Mouse (Mus musculus) macrophage (primary cell): ENCODE data around the gene Agrn. TPM values are rescaled to one million over a fixed set of nuclear protein-coding genes. Genes with fewer than 3 reads are reported as not detected.

Experiments used
- H3K27ac ChIP-seq: fragments of 350-480 bp; formaldehyde crosslinking; 2 replicates; pipeline ENCODE4 v1.9.0; 2021
- H3K36me3 ChIP-seq: fragments of 350-480 bp; formaldehyde crosslinking; 2 replicates; pipeline ENCODE4 v1.9.0; 2021; ENCODE audit errors: inconsistent target
- H3K4me3 ChIP-seq: fragments of 350-480 bp; formaldehyde crosslinking; 2 replicates; pipeline ENCODE4 v1.9.0; 2021; ENCODE audit errors: inconsistent target
- H3K79me2 ChIP-seq: fragments of 350-480 bp; formaldehyde crosslinking; 2 replicates; pipeline ENCODE4 v1.9.0; 2021; ENCODE audit errors: inconsistent target
- WGBS: methylation state at CpG from one replicate; pipeline ENCODE4 v1.1.7; 2026; ENCODE audit warnings: inconsistent platforms; ENCODE audit not compliant: missing documents; 5-methylcytosine and 5-hydroxymethylcytosine counted together
- polyA plus RNA-seq: library from polyadenylated mRNA; stranded (reverse); fragments of 250-400 nt; gene quantifications from 3 replicates; pipeline ENCODE4 v1.2.4, GENCODE M21; 2018; ENCODE audit warnings: inconsistent platforms
- total RNA-seq, 78 experiments: library from RNA; depleted of rRNA; stranded (reverse); fragments of 250-400 nt; gene quantifications; 1 replicate in 9 of 78; 2 replicates in 24 of 78; 3 replicates in 43 of 78; 4 replicates in 2 of 78; pipeline ENCODE4 v1.2.4; 2018; ENCODE audit warnings: inconsistent platforms in 56 of 78

Agrn gene
- 100 to 1,000 TPM in 11 of 26 experiments, 10 to 100 TPM in 15; 28.4 to 276 (median 92.7) TPM for total RNA-seq (2018; cell fraction: chromatin; rRNA removed)
- total RNA-seq (2018; cell fraction: cytosol; rRNA removed), result 10 to 100 TPM in 4 of 26 experiments, 1 to 10 TPM in 22; 2.9 to 13.0 (median 6.4) TPM
- 100 to 1,000 TPM in 1 of 26 experiments, 10 to 100 TPM in 25; 18.9 to 144 (median 48.3) TPM for total RNA-seq (2018; cell fraction: nucleus; rRNA removed)
- polyA plus RNA-seq, result 3.3 to 10.5 TPM (median 7.2 TPM) in 3 replicates

GRCm38 (mm10) chr4:156197131-156197828 lies at the start of gene Agrn:
Gene Agrn (minus strand): TSS chr4:156197488.
- H3K36me3 ChIP-seq, result 0 out of 2 replicates have a peak, but pooled peaks cover 6% of the 10 kb centered on the region
- H3K79me2 ChIP-seq, result peaks cover 28% of the 10 kb centered on the region
- 2% methylated on average over 59 of the region's 88 CpGs for WGBS
- H3K4me3 ChIP-seq, result peak within 1 kb of the TSS; percentile 12; the same call in 1 of the 2 replicates
- H3K27ac ChIP-seq, result no peak within 1 kb of the TSS

- Histone ChIP-seq H3K36me3 (peaks cover 54% of the 10 kb centered on the region), H3K27ac (no peak overlapping the region), H3K4me3 (peak overlapping the region; percentile 27; the same call in 1 of the 2 replicates), H3K79me2 (peaks cover 35% of the 10 kb centered on the region; the same call in 1 of the 2 replicates)
- WGBS, result 65% methylated on average over 33 of the region's 60 CpGs
Measured at GRCm38 (mm10) chr4:156236651-156237447, 39.6 kb upstream of the Agrn start.

GRCm38 (mm10) chr4:156235808-156236533 lies 38.7 kb upstream of the Agrn start, which contains the start of gene Noc2l:
Gene Noc2l (plus strand): TSS chr4:156236010.
- Histone ChIP-seq H3K79me2 (peaks cover 35% of the 10 kb centered on the region; the same call in 1 of the 2 replicates), H3K27ac (peak within 1 kb of the TSS; percentile 45), H3K36me3 (peaks cover 54% of the 10 kb centered on the region), H3K4me3 (peak within 1 kb of the TSS; percentile 46)
- WGBS, result 1% methylated on average over 82 of the region's 90 CpGs

DNA sequence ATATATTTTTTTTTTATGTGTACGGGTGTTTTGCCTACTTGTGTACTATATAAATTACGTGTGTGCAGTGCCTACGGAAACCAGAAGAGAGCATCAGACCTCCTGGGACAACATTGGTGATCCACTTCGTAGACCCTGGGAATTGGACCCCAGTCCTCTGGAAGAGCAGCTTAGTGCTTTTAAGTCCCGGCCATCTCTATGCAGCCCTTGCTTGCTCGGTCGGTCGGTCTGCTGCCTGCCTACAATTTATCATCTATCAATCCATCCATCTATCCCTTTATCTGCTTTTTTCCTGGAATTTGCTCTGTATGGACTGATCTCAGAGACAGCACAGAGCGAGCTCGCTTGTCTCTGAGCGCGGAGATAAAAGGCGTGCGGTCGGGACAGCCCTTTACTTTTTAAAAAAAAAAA lies 38.1 kb upstream of the Agrn start:
- peak overlapping the region; percentile 46 for H3K4me3 ChIP-seq
- WGBS, result 0% methylated on average over 15 of the region's 15 CpGs
- H3K79me2 ChIP-seq, result peaks cover 34% of the 10 kb centered on the region; the same call in 1 of the 2 replicates
- peak overlapping the region; percentile 45 for H3K27ac ChIP-seq
- peaks cover 53% of the 10 kb centered on the region for H3K36me3 ChIP-seq

GRCm38 (mm10) chr4:156234701-156235213 lies 37.5 kb upstream of the Agrn start, which contains the start of gene Plekhn1:
Gene Plekhn1 (minus strand): TSS chr4:156234857.
- Histone ChIP-seq H3K27ac (peak within 1 kb of the TSS; percentile 45), H3K4me3 (peak within 1 kb of the TSS; percentile 51), H3K79me2 (peaks cover 28% of the 10 kb centered on the region; the same call in 1 of the 2 replicates), H3K36me3 (peaks cover 51% of the 10 kb centered on the region)
- under 1% methylated on average over 36 of the region's 48 CpGs for WGBS

DNA sequence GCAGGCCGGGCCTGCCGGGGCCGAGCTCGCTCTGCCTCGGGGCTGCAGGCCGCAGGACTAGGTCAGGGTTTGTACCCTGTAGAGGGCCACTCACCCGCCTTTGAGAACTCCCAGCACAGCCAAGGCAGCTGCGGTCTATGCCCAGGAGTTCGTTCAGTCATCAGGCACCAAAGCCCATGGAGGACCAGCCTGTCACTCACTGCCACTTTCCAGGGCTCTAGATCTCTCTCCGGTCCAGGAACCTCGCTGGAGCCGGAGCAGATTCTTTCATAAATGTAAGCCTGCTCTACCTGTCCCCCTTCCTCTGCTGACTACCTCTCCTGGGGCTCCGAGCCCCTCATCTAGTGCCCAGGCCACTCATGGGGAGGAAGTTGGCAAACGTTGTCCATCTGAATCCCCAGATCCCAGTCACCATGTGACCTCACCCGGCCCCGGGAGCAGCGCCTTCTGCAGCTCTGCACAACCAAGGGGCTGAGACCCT lies 36.8 kb upstream of the Agrn start:
- Histone ChIP-seq H3K27ac (peak overlapping the region; percentile 27; the same call in 1 of the 2 replicates), H3K4me3 (peak overlapping the region; percentile 51), H3K79me2 (peaks cover 21% of the 10 kb centered on the region; the same call in 1 of the 2 replicates), H3K36me3 (peaks cover 44% of the 10 kb centered on the region)
- 10% methylated on average over 11 of the region's 17 CpGs for WGBS

GRCm38 (mm10) chr4:156228393-156229024 lies 31.2 kb upstream of the Agrn start:
- 48% methylated on average over 12 of the region's 12 CpGs for WGBS
- H3K79me2 ChIP-seq, result peaks cover 11% of the 10 kb centered on the region; the same call in 1 of the 2 replicates

DNA sequence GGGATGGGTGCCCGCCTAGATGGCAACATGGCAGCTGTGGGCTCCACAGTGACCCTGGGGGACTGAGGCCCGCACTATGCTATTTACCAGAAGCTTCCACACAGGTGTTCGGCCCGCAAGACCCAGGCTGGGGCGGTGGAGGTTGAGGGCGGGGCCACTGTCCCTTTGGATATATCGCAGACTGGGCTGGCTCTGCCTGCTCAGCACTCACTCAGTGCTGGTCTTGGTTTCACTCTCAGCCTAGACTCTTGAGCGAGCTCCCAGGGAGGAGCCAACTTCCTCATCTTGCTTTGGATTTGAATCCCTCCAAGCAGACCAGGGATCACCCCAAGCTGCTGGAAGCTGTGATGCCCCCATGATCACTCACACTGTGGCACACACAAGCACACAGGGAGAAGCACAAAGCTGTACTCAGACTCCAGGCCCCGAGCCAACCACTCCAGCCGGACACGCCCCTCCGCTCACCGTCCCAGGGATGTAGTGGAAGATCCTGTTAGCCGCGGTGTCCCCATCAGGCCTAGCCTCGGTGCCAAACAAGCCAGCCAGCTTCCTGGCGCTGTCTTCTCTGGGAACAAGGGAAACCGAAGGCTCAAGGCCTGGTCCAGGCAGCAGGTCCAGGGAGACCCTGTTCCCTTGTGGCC lies 30.6 kb upstream of the Agrn start:
- Histone ChIP-seq H3K36me3 (peaks cover 45% of the 10 kb centered on the region; the same call in 1 of the 2 replicates), H3K79me2 (peaks cover 11% of the 10 kb centered on the region; the same call in 1 of the 2 replicates), H3K27ac (peak overlapping the region; percentile 60), H3K4me3 (peak overlapping the region; percentile 37)
- WGBS, result 60% methylated on average over 15 of the region's 18 CpGs

More at GRCm38 (mm10) chr4:156228393-156229024, 31.2 kb upstream of the Agrn start:
- Histone ChIP-seq H3K4me3 (peak overlapping the region; percentile 37), H3K36me3 (peaks cover 40% of the 10 kb centered on the region; the same call in 1 of the 2 replicates), H3K27ac (peak overlapping the region; percentile 60)

DNA sequence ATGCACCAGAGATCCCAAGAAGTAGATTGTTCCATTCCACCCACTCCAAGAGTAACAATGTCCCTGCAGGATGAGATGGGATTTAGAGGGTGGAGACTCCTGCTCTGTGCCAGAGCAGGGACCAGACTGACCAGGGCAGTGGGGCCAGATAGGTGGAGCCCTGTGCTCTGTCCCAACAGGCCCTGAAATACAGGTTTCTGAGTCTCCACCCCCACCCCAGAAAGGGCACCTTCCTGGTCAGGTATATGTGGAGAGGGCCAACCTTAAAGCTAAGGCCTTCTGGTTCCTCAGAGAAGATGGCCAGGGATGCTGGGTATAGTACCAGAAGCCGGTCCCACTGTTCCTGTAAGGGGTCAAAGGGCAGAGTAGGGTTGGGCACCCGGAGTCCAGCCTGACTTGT lies 27.0 kb upstream of the Agrn start:
- no peak overlapping the region for H3K4me3 ChIP-seq
- H3K36me3 ChIP-seq, result peaks cover 37% of the 10 kb centered on the region; the same call in 1 of the 2 replicates
- 91% methylated on average over 2 of the region's 2 CpGs for WGBS
- no peak overlapping the region for H3K27ac ChIP-seq
- peaks cover 11% of the 10 kb centered on the region; the same call in 1 of the 2 replicates for H3K79me2 ChIP-seq

DNA sequence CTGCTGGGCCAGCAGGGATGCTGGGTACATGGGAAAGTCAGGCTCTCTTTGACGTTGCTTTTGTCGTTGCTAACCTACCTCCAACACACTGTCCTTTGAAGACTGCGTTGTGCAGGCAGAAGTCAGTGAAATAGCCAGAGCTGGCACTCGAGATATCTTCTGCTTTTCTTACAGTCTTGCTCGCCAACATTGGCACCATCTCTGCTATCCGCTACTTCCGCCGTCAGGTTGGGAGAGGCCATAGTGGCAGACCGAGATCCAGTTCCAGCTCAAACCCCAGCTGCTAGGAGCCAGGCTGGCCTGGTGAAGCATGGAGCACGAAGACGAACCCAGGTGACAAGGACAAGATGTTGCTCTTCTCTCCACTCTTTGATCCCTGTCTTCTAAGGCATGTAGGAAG lies 22.6 kb upstream of the Agrn start:
- Histone ChIP-seq H3K79me2 (no peaks in the 10 kb centered on the region), H3K27ac (no peak overlapping the region), H3K36me3 (peaks cover 36% of the 10 kb centered on the region; the same call in 1 of the 2 replicates), H3K4me3 (no peak overlapping the region)
- WGBS, result 92% methylated on average over 11 of the region's 11 CpGs

DNA sequence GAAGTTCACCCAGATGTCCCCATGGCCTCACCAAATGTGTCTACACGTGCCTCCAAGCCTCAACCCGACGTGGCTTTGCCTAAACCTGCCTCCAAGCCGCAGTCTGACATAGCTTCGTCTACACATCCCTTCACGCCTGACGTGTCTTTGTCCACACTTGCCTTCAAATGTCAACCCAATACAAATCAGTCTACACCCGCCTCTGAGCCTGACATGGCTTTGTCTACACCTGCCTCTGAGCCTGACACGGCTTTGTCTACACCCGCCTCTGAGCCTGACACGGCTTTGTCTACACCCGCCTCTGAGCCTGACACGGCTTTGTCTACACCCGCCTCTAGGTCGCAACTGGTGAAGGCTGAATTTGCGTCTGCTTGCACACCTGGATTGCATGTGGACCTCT lies 20.6 kb upstream of the Agrn start:
- 93% methylated on average over 14 of the region's 16 CpGs for WGBS
- Histone ChIP-seq H3K79me2 (no peaks in the 10 kb centered on the region), H3K36me3 (peaks cover 17% of the 10 kb centered on the region; the same call in 1 of the 2 replicates), H3K4me3 (no peak overlapping the region), H3K27ac (no peak overlapping the region)

- WGBS, result 92% methylated on average over 16 of the region's 16 CpGs
Measured at GRCm38 (mm10) chr4:156217022-156217669, 19.9 kb upstream of the Agrn start.

More at GRCm38 (mm10) chr4:156217022-156217669, 19.9 kb upstream of the Agrn start:
- Histone ChIP-seq H3K36me3 (peaks cover 10% of the 10 kb centered on the region; the same call in 1 of the 2 replicates), H3K4me3 (no peak overlapping the region), H3K79me2 (no peaks in the 10 kb centered on the region), H3K27ac (no peak overlapping the region)
